In genomic region chr9:21555198-21555742, GRCm38 (mm10) we compare ENCODE assay signal across 17 mouse cellular contexts. TPM values are rescaled to one million over a fixed set of nuclear protein-coding genes. Genes with fewer than 3 reads are reported as not detected.
DNase-seq lines count a peak whose midpoint lies in the region; ATAC-seq and TF ChIP-seq lines count a peak whose summit lies in the region.
"Had no signal": no experiment of that assay in that cellular context is flagged by ENCODE, and none has a peak within 500 bp of the region (broad histone marks: within the 10 kb centered on the region; RNA-seq: fewer than 3 reads in every experiment).

No protein-coding gene starts in this region.

- no peak overlapping the region for H3K4me2 ChIP-seq in heart, embryonic 15.5 days
- H3K4me2 ChIP-seq in midbrain, embryonic 11.5 days: no peak overlapping the region
- H3K4me2 ChIP-seq: embryonic facial prominence, embryonic 13.5 days; forebrain, embryonic 13.5 days; limb, embryonic 15.5 days had no signal

- H3K9me3 ChIP-seq in heart, embryonic 15.5 days (replicated peaks): no peaks in the 10 kb centered on the region
- H3K9me3 ChIP-seq in midbrain, embryonic 11.5 days (ENCODE audit: control insufficient read depth, low read length): no peaks in the 10 kb centered on the region
- no peaks in the 10 kb centered on the region for H3K9me3 ChIP-seq in midbrain, embryonic 10.5 days (replicated peaks)
- H3K9me3 ChIP-seq: embryonic facial prominence, embryonic 13.5 days; forebrain, embryonic 13.5 days; limb, embryonic 15.5 days had no signal

- no peak for TF ChIP-seq EP300 in heart, adult 2 months (IDR thresholded peaks at IDR 0.05; ENCODE audit: insufficient read depth, low read depth, low read length)

- WGBS in heart, embryonic 15.5 days: 84% methylated on average over 6 of the region's 6 CpGs
- WGBS in heart, adult 2 months: 89% methylated on average over 6 of the region's 6 CpGs
- 90% methylated on average over 6 of the region's 6 CpGs for WGBS in midbrain, embryonic 11.5 days
- WGBS in midbrain, embryonic 10.5 days: 86% methylated on average over 6 of the region's 6 CpGs

- no peak for TF ChIP-seq POLR2A in heart, adult 2 months (IDR thresholded peaks at IDR 0.05; ENCODE audit: insufficient read depth, low read depth, low read length)

- H3K27me3 ChIP-seq in heart, embryonic 15.5 days: no peaks in the 10 kb centered on the region
- H3K27me3 ChIP-seq in heart, adult 2 months (ENCODE audit: control insufficient read depth, insufficient read depth, low read length): no peaks in the 10 kb centered on the region
- H3K27me3 ChIP-seq in midbrain, embryonic 11.5 days (ENCODE audit: control insufficient read depth, insufficient read depth, low read length): no peaks in the 10 kb centered on the region
- H3K27me3 ChIP-seq in midbrain, embryonic 10.5 days (ENCODE audit: low read depth, poor library complexity, severe bottlenecking): no peaks in the 10 kb centered on the region
- H3K27me3 ChIP-seq: embryonic facial prominence, embryonic 13.5 days; forebrain, embryonic 13.5 days; limb, embryonic 15.5 days had no signal

- 0 out of 2 replicates have a peak overlapping the region, but pooled peaks have one; percentile 15 for H3K27ac ChIP-seq in heart, embryonic 15.5 days
- H3K27ac ChIP-seq in heart, adult 2 months: no peak overlapping the region
- H3K27ac ChIP-seq in midbrain, embryonic 11.5 days (ENCODE audit: low read depth, low read length): no peak overlapping the region
- no peak overlapping the region for H3K27ac ChIP-seq in midbrain, embryonic 10.5 days (replicated peaks)
- H3K27ac ChIP-seq: embryonic facial prominence, embryonic 13.5 days; forebrain, embryonic 13.5 days; limb, embryonic 15.5 days; macrophage had no signal

- intact Hi-C loops in heart, adult 2 months (cut with DNase I): no loop called here
- intact Hi-C loops in heart, postnatal 36 days (cut with DNase I): no loop called here

- H3K9ac ChIP-seq in heart, embryonic 15.5 days: no peak overlapping the region
- no peak overlapping the region for H3K9ac ChIP-seq in heart, adult 2 months (ENCODE audit: low read depth, low read length)
- no peak overlapping the region for H3K9ac ChIP-seq in midbrain, embryonic 11.5 days (ENCODE audit: low read length)
- H3K9ac ChIP-seq: embryonic facial prominence, embryonic 13.5 days; forebrain, embryonic 13.5 days; limb, embryonic 15.5 days had no signal

- H3K4me1 ChIP-seq in heart, embryonic 15.5 days (replicated peaks): peaks cover 45% of the 10 kb centered on the region
- H3K4me1 ChIP-seq in heart, adult 2 months (ENCODE audit: control insufficient read depth, insufficient read depth, low read length): peaks cover 14% of the 10 kb centered on the region
- H3K4me1 ChIP-seq in midbrain, embryonic 11.5 days (ENCODE audit: control insufficient read depth, insufficient read depth, low read length): no peaks in the 10 kb centered on the region
- H3K4me1 ChIP-seq in midbrain, embryonic 10.5 days: peaks cover 9% of the 10 kb centered on the region

- no peak for ATAC-seq in heart, embryonic 15.5 days (replicated peaks; ENCODE audit: insufficient number of reproducible peaks, insufficient read depth, low FRiP score, low read depth)
- ATAC-seq in midbrain, embryonic 11.5 days (ENCODE audit: low FRiP score): no peak
- ATAC-seq in granulocyte monocyte progenitor cell, adult 5-6 weeks (replicated peaks; ENCODE audit: poor library complexity, severe bottlenecking): 0 out of 2 replicates have a peak, but pooled peaks have one; percentile 22
- ATAC-seq: forebrain, embryonic 13.5 days had no signal

- H3K4me3 ChIP-seq in heart, embryonic 15.5 days: no peak overlapping the region
- H3K4me3 ChIP-seq in heart, adult 2 months: no peak overlapping the region
- H3K4me3 ChIP-seq in midbrain, embryonic 11.5 days (ENCODE audit: low read depth, low read length): no peak overlapping the region
- H3K4me3 ChIP-seq in midbrain, embryonic 10.5 days: no peak overlapping the region
- H3K4me3 ChIP-seq: embryonic facial prominence, embryonic 13.5 days; forebrain, embryonic 13.5 days; limb, embryonic 15.5 days had no signal

- no peaks in the 10 kb centered on the region for H3K36me3 ChIP-seq in heart, embryonic 15.5 days
- no peaks in the 10 kb centered on the region for H3K36me3 ChIP-seq in heart, adult 2 months (ENCODE audit: control insufficient read depth, insufficient read depth, low read length)
- no peaks in the 10 kb centered on the region for H3K36me3 ChIP-seq in midbrain, embryonic 11.5 days (ENCODE audit: control insufficient read depth, insufficient read depth, low read length)
- peaks cover 85% of the 10 kb centered on the region for H3K36me3 ChIP-seq in midbrain, embryonic 10.5 days

- no peaks in the 10 kb centered on the region; the same call in 1 of the 2 replicates for H3K79me2 ChIP-seq in heart, adult 2 months (replicated peaks; ENCODE audit: control insufficient read depth, insufficient read depth, low read length)

- no peak for TF ChIP-seq CTCF in heart, adult 2 months (IDR thresholded peaks at IDR 0.05)

- no peak for DNase-seq in heart, adult 2 months
- peak; percentile 23 for DNase-seq in midbrain, embryonic 11.5 days (ENCODE audit: low spot score, missing footprints)
- DNase-seq in midbrain, embryonic 10.5 days (ENCODE audit: low spot score): no peak
- DNase-seq in thymus, postnatal 0 days (ENCODE audit: low spot score): no peak
- no peak for DNase-seq in adipocyte (ENCODE audit: low spot score)
- no peak for DNase-seq in heart, postnatal 36 days
- DNase-seq: cerebellum, adult 8-10 months; kidney, adult 8-10 months; midbrain, embryonic 14.5 days had no signal

RNA-seq across cellular contexts. Expression of gene Carm1, which starts 8.6 kb away (rescaled TPM):
- polyA plus RNA-seq in heart, embryonic 15.5 days (2015; fragmentation: Nextera tagmentation; extraction: Ambion mirVana): 26.2 and 41.0 TPM in 2 replicates
- total RNA-seq in heart, adult 2 months (2021): 10 to 100 TPM; 61.5 to 66.5 TPM
- 65.4 and 77.6 TPM in 2 replicates for polyA plus RNA-seq in heart, adult 2 months (2012; rRNA removed)
- polyA plus RNA-seq in midbrain, embryonic 11.5 days (2014; fragmentation: Nextera tagmentation; extraction: Ambion mirVana): 53.4 and 63.1 TPM in 2 replicates
- 54.3 and 57.5 TPM in 2 replicates for polyA plus RNA-seq in midbrain, embryonic 10.5 days (2016; fragmentation: Nextera tagmentation; extraction: Ambion mirVana)
- total RNA-seq in granulocyte monocyte progenitor cell, adult 5-6 weeks (2014; fragmentation: Nextera tagmentation): 65.9 and 81.6 TPM in 2 replicates
- 17.0 and 27.3 TPM in 2 replicates for total RNA-seq in granulocyte monocyte progenitor cell, adult 5-6 weeks (2017)
- polyA plus RNA-seq in thymus, postnatal 0 days (2015; fragmentation: Nextera tagmentation; extraction: Ambion mirVana): 10.9 and 12.4 TPM in 2 replicates
- 10 to 100 TPM; 56.9 to 65.4 TPM for total RNA-seq in heart, postnatal 36 days (2021)

RNA-seq across cellular contexts. Expression of gene AB124611, which starts 29.3 kb away (rescaled TPM):
- polyA plus RNA-seq in heart, embryonic 15.5 days (2015; fragmentation: Nextera tagmentation; extraction: Ambion mirVana): 2.3 and 4.1 TPM in 2 replicates
- total RNA-seq in heart, adult 2 months (2021): 1 to 10 TPM; 1.4 to 2.4 TPM
- 1.5 TPM in 2 replicates for polyA plus RNA-seq in heart, adult 2 months (2012; rRNA removed)
- polyA plus RNA-seq in midbrain, embryonic 11.5 days (2014; fragmentation: Nextera tagmentation; extraction: Ambion mirVana): 2.9 and 3.2 TPM in 2 replicates
- polyA plus RNA-seq in midbrain, embryonic 10.5 days (2016; fragmentation: Nextera tagmentation; extraction: Ambion mirVana): 6.0 and 7.1 TPM in 2 replicates
- 17.1 and 27.3 TPM in 2 replicates for total RNA-seq in granulocyte monocyte progenitor cell, adult 5-6 weeks (2014; fragmentation: Nextera tagmentation)
- total RNA-seq in granulocyte monocyte progenitor cell, adult 5-6 weeks (2017): 20.5 and 24.1 TPM in 2 replicates
- 18.8 and 19.9 TPM in 2 replicates for polyA plus RNA-seq in thymus, postnatal 0 days (2015; fragmentation: Nextera tagmentation; extraction: Ambion mirVana)
- 1 to 10 TPM; 1.8 to 2.0 TPM for total RNA-seq in heart, postnatal 36 days (2021)
- total RNA-seq: ES-E14; layer of hippocampus, adult 18-20 months had no signal

RNA-seq across cellular contexts. Expression of gene Timm29, which starts 37.3 kb away (rescaled TPM):
- 26.1 and 29.8 TPM in 2 replicates for polyA plus RNA-seq in heart, embryonic 15.5 days (2015; fragmentation: Nextera tagmentation; extraction: Ambion mirVana)
- total RNA-seq in heart, adult 2 months (2021): 10 to 100 TPM; 55.2 to 63.8 TPM
- 35.2 and 58.6 TPM in 2 replicates for polyA plus RNA-seq in heart, adult 2 months (2012; rRNA removed)
- polyA plus RNA-seq in midbrain, embryonic 11.5 days (2014; fragmentation: Nextera tagmentation; extraction: Ambion mirVana): 57.9 and 59.9 TPM in 2 replicates
- polyA plus RNA-seq in midbrain, embryonic 10.5 days (2016; fragmentation: Nextera tagmentation; extraction: Ambion mirVana): 32.0 and 37.1 TPM in 2 replicates
- total RNA-seq in granulocyte monocyte progenitor cell, adult 5-6 weeks (2014; fragmentation: Nextera tagmentation): 37.5 and 39.9 TPM in 2 replicates
- total RNA-seq in granulocyte monocyte progenitor cell, adult 5-6 weeks (2017): 51.6 and 59.1 TPM in 2 replicates
- polyA plus RNA-seq in thymus, postnatal 0 days (2015; fragmentation: Nextera tagmentation; extraction: Ambion mirVana): 28.8 and 30.9 TPM in 2 replicates
- 10 to 100 TPM; 59.8 TPM for total RNA-seq in heart, postnatal 36 days (2021)

RNA-seq across cellular contexts. Expression of gene Yipf2, which starts 37.4 kb away (rescaled TPM):
- polyA plus RNA-seq in heart, embryonic 15.5 days (2015; fragmentation: Nextera tagmentation; extraction: Ambion mirVana): 12.0 and 16.5 TPM in 2 replicates
- total RNA-seq in heart, adult 2 months (2021): 1 to 10 TPM; 6.4 to 8.0 TPM
- 11.2 and 12.5 TPM in 2 replicates for polyA plus RNA-seq in heart, adult 2 months (2012; rRNA removed)
- 14.8 and 15.1 TPM in 2 replicates for polyA plus RNA-seq in midbrain, embryonic 11.5 days (2014; fragmentation: Nextera tagmentation; extraction: Ambion mirVana)
- 20.4 and 21.6 TPM in 2 replicates for polyA plus RNA-seq in midbrain, embryonic 10.5 days (2016; fragmentation: Nextera tagmentation; extraction: Ambion mirVana)
- total RNA-seq in granulocyte monocyte progenitor cell, adult 5-6 weeks (2014; fragmentation: Nextera tagmentation): 16.2 and 19.9 TPM in 2 replicates
- 12.2 and 18.2 TPM in 2 replicates for total RNA-seq in granulocyte monocyte progenitor cell, adult 5-6 weeks (2017)
- 26.8 and 27.2 TPM in 2 replicates for polyA plus RNA-seq in thymus, postnatal 0 days (2015; fragmentation: Nextera tagmentation; extraction: Ambion mirVana)
- total RNA-seq in heart, postnatal 36 days (2021): 1 to 10 TPM; 7.3 to 8.0 TPM

RNA-seq across cellular contexts. Expression of gene Tmed1, which starts 45.2 kb away (rescaled TPM):
- 78.8 and 92.6 TPM in 2 replicates for polyA plus RNA-seq in heart, embryonic 15.5 days (2015; fragmentation: Nextera tagmentation; extraction: Ambion mirVana)
- 10 to 100 TPM; 40.9 to 47.2 TPM for total RNA-seq in heart, adult 2 months (2021)
- polyA plus RNA-seq in heart, adult 2 months (2012; rRNA removed): 48.1 and 58.9 TPM in 2 replicates
- polyA plus RNA-seq in midbrain, embryonic 11.5 days (2014; fragmentation: Nextera tagmentation; extraction: Ambion mirVana): 64.5 and 68.0 TPM in 2 replicates
- polyA plus RNA-seq in midbrain, embryonic 10.5 days (2016; fragmentation: Nextera tagmentation; extraction: Ambion mirVana): 106 and 116 TPM in 2 replicates
- 8.4 and 13.9 TPM in 2 replicates for total RNA-seq in granulocyte monocyte progenitor cell, adult 5-6 weeks (2014; fragmentation: Nextera tagmentation)
- 17.4 and 23.6 TPM in 2 replicates for total RNA-seq in granulocyte monocyte progenitor cell, adult 5-6 weeks (2017)
- 30.2 and 31.1 TPM in 2 replicates for polyA plus RNA-seq in thymus, postnatal 0 days (2015; fragmentation: Nextera tagmentation; extraction: Ambion mirVana)
- total RNA-seq in heart, postnatal 36 days (2021): 10 to 100 TPM; 44.9 to 46.9 TPM
